Comparison of ENCODE assay signal across 8 mouse cellular contexts in genomic region chrX:50537122-50537784, GRCm38 (mm10).
A peak's percentile ranks its signal among the peaks of the same experiment; 100 is the strongest.
DNase-seq lines count a peak whose midpoint lies in the region; ATAC-seq lines count a peak whose summit lies in the region.

No protein-coding gene starts in this region.

- peak; percentile 75 for ATAC-seq in forebrain, embryonic 16.5 days
- ATAC-seq in erythroid progenitor cell, adult 5-6 weeks (replicated peaks; ENCODE audit: low FRiP score, poor library complexity, severe bottlenecking) = no peak

- no peaks in the 10 kb centered on the region for H3K4me1 ChIP-seq in forebrain, embryonic 16.5 days (replicated peaks; ENCODE audit: control insufficient read depth, insufficient read depth, low read length)
- H3K4me1 ChIP-seq in hindbrain, embryonic 10.5 days (replicated peaks) = no peaks in the 10 kb centered on the region

- peak overlapping the region; percentile 44 for H3K9ac ChIP-seq in forebrain, embryonic 16.5 days (replicated peaks; ENCODE audit: low read depth, low read length)

- H3K4me2 ChIP-seq in forebrain, embryonic 16.5 days (ENCODE audit: low read length) = peak overlapping the region; percentile 31

- whole genome bisulfite sequencing in forebrain, embryonic 16.5 days = 46% methylated on average over 19 of the region's 19 CpGs
- WGBS in hindbrain, embryonic 10.5 days = 59% methylated on average over 19 of the region's 19 CpGs

- no peak overlapping the region for H3K27ac ChIP-seq in forebrain, embryonic 16.5 days (ENCODE audit: low read length)
- H3K27ac ChIP-seq in hindbrain, embryonic 10.5 days = peak overlapping the region; percentile 45; the same call in 1 of the 2 replicates

- H3K9me3 ChIP-seq in forebrain, embryonic 16.5 days (ENCODE audit: control insufficient read depth, low read length) = no peaks in the 10 kb centered on the region
- no peaks in the 10 kb centered on the region for H3K9me3 ChIP-seq in hindbrain, embryonic 10.5 days

- no peaks in the 10 kb centered on the region for H3K27me3 ChIP-seq in forebrain, embryonic 16.5 days (replicated peaks; ENCODE audit: control insufficient read depth, insufficient read depth, low read length)
- H3K27me3 ChIP-seq in hindbrain, embryonic 10.5 days (ENCODE audit: insufficient read depth, poor library complexity, severe bottlenecking) = no peaks in the 10 kb centered on the region

- peak; percentile 9 for DNase-seq in WW6 (ENCODE audit: low read depth, low spot score)
- DNase-seq in cerebellum, adult 18-20 months = peak; percentile 68 to 73
- DNase-seq in hindbrain, embryonic 10.5 days (ENCODE audit: low spot score) = peak; percentile 60
- DNase-seq in layer of hippocampus, postnatal 10 days (ENCODE audit: low spot score in 2 of 2) = peak; percentile 36 to 56
- peak; percentile 82 for DNase-seq in lung, postnatal 10 days
- DNase-seq in retina, postnatal 1 day = peak; percentile 80

- no peaks in the 10 kb centered on the region for H3K36me3 ChIP-seq in forebrain, embryonic 16.5 days (ENCODE audit: control insufficient read depth, insufficient read depth)
- no peaks in the 10 kb centered on the region for H3K36me3 ChIP-seq in hindbrain, embryonic 10.5 days

- H3K4me3 ChIP-seq in forebrain, embryonic 16.5 days (replicated peaks; ENCODE audit: low read length) = peak overlapping the region; percentile 45
- peak overlapping the region; percentile 47 for H3K4me3 ChIP-seq in hindbrain, embryonic 10.5 days

Comparison
In these comparisons a context has a peak if more than half of its experiments do, and no peak if none do; other contexts are left out.
1. DNase-seq: peak in every context shown above with its lines; median percentile 82 in lung, postnatal 10 days; 80 in retina, postnatal 1 day; 70 in cerebellum, adult 18-20 months; 60 in hindbrain, embryonic 10.5 days; 46 in layer of hippocampus, postnatal 10 days; 9 in WW6.